Mouse (Mus musculus): Measurements from ENCODE around the gene Ppp4r2. TPM values are rescaled to one million over a fixed set of nuclear protein-coding genes. Genes with fewer than 3 reads are reported as not detected.

The Ppp4r2 gene
- polyA plus RNA-seq (2015; fragmentation: Illumina TruSeq; extraction: RNeasy Lipid Tissue Mini Kit (QIAGEN cat#74804); ENCODE audit: insufficient read depth, low read depth, low replicate concordance): 9.6 TPM

GRCm38 (mm10) chr6:100833355-100833754 lies at the start of gene Ppp4r2:
TSS of gene Ppp4r2 (plus strand) at chr6:100833622.

Other genes with a start within 250 kb of the Ppp4r2 start
- 2.3 TPM for gene Shq1, start 162.5 kb upstream of the Ppp4r2 start, polyA plus RNA-seq (2015; fragmentation: Illumina TruSeq; extraction: RNeasy Lipid Tissue Mini Kit (QIAGEN cat#74804); ENCODE audit: insufficient read depth, low read depth, low replicate concordance)
- 1.2 TPM for gene Gxylt2, start 128.9 kb upstream of the Ppp4r2 start, polyA plus RNA-seq (2015; fragmentation: Illumina TruSeq; extraction: RNeasy Lipid Tissue Mini Kit (QIAGEN cat#74804); ENCODE audit: insufficient read depth, low read depth, low replicate concordance)

All from pancreas, adult 10 weeks (tissue).